Mouse (Mus musculus) gastrocnemius, adult 2 months (tissue): ENCODE measurements around the gene Extl2. TPM values are rescaled to one million over a fixed set of nuclear protein-coding genes. Genes with fewer than 3 reads are reported as not detected.

Experiments
- DNase-seq: peaks from one replicate; pipeline ENCODE4 v3.0.0; 2022
- H3K27ac ChIP-seq: fragments of 200-600 bp; 2 replicates; pipeline ENCODE4 v1.8.1; 2022; ENCODE audit warnings: mild to moderate bottlenecking
- H3K4me3 ChIP-seq: fragments of 200-600 bp; 2 replicates; pipeline ENCODE4 v1.8.1; 2022; ENCODE audit warnings: mild to moderate bottlenecking, moderate library complexity
- CTCF ChIP-seq: fragments of 200-600 bp; IDR thresholded peaks from 2 replicates; pipeline ENCODE4 v1.8.1; 2022; ENCODE audit warnings: antibody characterized with exemption, mild to moderate bottlenecking, moderate library complexity
- intact Hi-C: fragments of 180-260 bp; cut with DNase I; formaldehyde crosslinking; loops from one replicate; pipeline ENCODE4 v1.15.1; 2025
- long read RNA-seq, 2 experiments: library from polyadenylated mRNA; stranded (forward); transcript quantifications; one replicate each; pipeline ENCODE4 v2.0.0; 2021
- total RNA-seq, 2 experiments: library from RNA; stranded (reverse); gene quantifications; 2 replicates each; pipeline ENCODE4 v1.2.3; 2021

The Extl2 gene
- 10 to 100 TPM in 1 of 2 experiments, 1 to 10 TPM in 1; 8.7 to 11.6 TPM for total RNA-seq
- long read RNA-seq, experiment 1, transcript Extl2-201 (5 exons, 3,000 nt), result major isoform, 17 of 24 reads
- long read RNA-seq, experiment 1, transcript Extl2-203 (5 exons, 2,840 nt), result minor isoform, 6 of 24 reads
- long read RNA-seq, experiment 1, partial matches to known transcripts, result 0 of 24 reads
- long read RNA-seq, experiment 1, other reads (novel, unspliced or antisense), result 1 of 24 reads
- long read RNA-seq, experiment 2, transcript Extl2-201 (5 exons, 3,000 nt), result major isoform, 11 of 22 reads
- long read RNA-seq, experiment 2, transcript Extl2-203 (5 exons, 2,840 nt), result minor isoform, 10 of 22 reads
- long read RNA-seq, experiment 2, partial matches to known transcripts, result 0 of 22 reads
- long read RNA-seq, experiment 2, other reads (novel, unspliced or antisense), result 1 of 22 reads

DNA sequence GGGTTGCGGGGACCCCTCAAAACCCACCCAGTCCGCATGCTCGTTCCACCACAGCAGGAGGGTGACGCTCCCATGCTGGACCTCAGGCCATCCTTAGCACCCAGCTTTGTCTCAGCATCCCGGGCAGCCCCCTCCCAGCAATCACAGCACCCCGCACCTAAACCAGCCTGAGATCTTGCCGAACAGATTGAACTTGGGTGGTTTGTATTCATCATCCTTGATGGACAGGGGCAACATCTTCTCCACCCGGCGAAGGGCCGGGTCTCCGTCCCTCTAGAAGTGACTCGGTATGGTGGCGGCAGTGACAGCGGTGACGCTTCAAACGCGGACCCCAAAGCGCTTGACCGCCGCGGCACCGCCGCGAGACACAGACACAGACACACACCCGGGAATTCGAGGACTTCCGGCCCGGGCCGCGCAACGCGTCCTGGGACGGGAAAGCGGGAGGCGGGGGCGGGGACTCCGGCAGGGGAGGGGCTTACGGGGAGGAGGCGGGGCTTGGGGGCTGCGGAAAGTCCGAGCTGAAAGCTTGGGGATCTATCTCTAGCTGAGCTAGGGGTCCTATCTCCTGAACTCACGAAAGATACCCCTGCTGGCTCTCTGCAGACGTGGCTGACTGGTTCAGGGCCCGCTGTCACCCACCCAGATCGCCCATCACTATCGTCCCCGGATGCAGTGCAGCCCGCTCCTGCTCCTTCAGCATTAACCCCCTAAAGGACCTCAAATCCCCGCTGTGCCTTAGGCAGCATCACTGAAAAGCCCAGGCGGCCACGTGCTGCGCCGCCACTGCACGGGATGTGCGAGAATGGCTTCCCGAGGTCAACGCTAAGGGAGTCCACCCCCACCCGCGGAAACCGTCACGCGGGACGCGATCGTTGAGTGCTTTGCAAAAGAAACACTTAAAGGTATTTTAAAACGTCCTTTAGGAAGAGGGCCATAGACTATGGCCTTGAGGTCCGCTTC lies at the start of gene Extl2, which contains the start of gene Slc30a7:
Gene Extl2 (plus strand): TSS at position 485 of the 963 bp plus-strand sequence.
Gene Slc30a7 (minus strand): TSS at position 429 of the 963 bp plus-strand sequence.
- intact Hi-C loops, result no loop called here
- Histone ChIP-seq H3K4me3 (peak within 1 kb of the TSS; percentile 99), H3K27ac (peak within 1 kb of the TSS; percentile 93)
- TF ChIP-seq CTCF, result no peak
- peak; percentile 92 for DNase-seq

DNA sequence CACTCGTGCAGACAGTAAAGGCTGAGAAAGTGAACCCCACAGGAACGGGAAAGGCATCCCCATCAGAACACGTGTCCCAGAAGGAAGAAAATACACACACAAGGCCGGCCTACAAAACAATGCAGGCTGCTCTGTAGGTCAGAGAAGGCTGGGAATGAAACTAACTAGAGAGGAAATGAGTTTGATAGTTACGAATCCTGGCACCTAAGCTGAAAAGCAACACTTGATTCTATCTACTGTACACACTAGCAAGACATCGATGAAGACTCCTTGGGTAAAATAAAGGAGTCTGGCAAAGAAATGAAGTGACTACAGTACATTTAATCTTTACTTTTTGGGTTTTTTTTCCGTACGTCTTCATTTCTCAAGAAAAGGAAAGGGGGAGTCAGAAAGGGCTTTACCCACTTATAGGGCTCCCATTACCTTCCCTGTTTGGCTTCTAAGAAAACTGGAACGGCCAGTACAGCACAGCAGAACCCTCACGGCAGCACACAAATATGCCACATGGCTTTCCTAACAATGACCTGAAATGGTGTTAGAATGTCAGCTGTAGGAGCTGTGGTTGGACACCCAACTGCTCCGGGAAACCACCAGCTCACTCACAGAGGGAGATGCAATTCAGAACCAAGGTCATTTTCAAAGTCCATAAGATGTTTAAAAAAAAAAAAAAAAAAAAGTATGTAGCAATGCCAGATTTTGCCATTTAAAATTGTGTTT lies 45.8 kb upstream of the Extl2 start:
- H3K4me3 ChIP-seq, result no peak overlapping the region
- no peak for TF ChIP-seq CTCF
- DNase-seq, result no peak
- intact Hi-C loops, result no loop called here
- H3K27ac ChIP-seq, result peak overlapping the region; percentile 46

DNA sequence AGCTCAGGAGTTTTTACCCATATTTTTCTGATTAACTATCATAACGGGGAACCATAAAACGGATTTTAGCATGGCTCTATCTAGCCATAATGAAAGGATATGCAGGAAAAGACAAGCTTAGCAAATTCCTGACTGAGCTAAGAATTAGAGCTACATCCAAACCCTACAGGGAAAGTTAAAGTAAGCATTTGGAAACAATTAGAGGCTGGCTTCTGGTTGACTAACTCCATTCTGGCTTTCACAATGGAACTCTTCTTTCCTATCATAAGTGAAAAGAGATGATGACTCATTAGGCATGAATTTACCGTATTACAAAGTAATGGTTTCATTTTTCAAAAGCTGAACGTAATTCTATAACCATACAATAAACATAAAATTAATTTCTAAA lies 45.2 kb upstream of the Extl2 start:
- peak overlapping the region; percentile 15; the same call in 1 of the 2 replicates for H3K4me3 ChIP-seq
- intact Hi-C loops, result no loop called here
- H3K27ac ChIP-seq, result peak overlapping the region; percentile 46; the same call in 1 of the 2 replicates
- no peak for TF ChIP-seq CTCF
- DNase-seq, result no peak

DNA sequence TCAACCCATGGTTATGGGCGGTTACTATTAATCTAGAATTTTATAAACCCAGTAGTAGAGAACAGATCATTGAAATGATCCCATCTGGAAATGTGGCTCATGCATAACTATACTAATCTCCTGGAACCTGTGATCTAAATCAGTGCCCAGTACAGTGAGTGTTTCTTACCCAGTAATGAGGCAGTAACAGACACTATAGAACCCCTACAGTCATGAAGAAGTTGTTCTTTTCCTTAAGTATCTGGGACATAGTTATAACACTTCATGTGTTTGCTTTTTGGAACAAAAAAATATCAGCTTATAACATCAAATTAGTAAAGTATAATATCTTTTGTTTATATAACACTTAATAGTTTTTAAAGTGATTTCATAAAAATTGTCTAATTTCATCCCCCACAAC lies 43.7 kb upstream of the Extl2 start:
- intact Hi-C loops, result no loop called here
- TF ChIP-seq CTCF, result no peak

DNA sequence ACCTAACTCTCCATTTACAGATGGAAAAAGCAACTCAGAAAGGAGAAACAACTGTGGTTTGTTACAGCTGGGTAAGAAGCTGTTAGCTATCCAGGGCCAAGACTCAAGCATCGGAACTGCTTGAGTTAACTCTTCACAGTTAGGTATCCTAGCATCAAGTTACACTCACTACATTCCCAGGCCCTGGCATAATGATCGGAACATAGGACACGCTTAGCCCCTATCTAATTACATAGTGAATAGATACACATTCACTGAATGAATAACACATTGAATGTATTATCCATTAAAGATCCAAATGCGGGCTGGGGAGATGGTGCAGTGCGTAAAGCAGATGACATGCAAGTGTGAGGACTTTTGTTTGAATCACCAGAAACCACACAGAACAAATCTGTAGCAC lies 43.2 kb upstream of the Extl2 start:
- H3K27ac ChIP-seq, result no peak overlapping the region
- H3K4me3 ChIP-seq, result no peak overlapping the region
- TF ChIP-seq CTCF, result no peak
- DNase-seq, result no peak
- intact Hi-C loops, result no loop called here

More for the DNA sequence above, 43.7 kb upstream of the Extl2 start:
- DNase-seq, result no peak
- no peak overlapping the region for H3K27ac ChIP-seq
- H3K4me3 ChIP-seq, result no peak overlapping the region

DNA sequence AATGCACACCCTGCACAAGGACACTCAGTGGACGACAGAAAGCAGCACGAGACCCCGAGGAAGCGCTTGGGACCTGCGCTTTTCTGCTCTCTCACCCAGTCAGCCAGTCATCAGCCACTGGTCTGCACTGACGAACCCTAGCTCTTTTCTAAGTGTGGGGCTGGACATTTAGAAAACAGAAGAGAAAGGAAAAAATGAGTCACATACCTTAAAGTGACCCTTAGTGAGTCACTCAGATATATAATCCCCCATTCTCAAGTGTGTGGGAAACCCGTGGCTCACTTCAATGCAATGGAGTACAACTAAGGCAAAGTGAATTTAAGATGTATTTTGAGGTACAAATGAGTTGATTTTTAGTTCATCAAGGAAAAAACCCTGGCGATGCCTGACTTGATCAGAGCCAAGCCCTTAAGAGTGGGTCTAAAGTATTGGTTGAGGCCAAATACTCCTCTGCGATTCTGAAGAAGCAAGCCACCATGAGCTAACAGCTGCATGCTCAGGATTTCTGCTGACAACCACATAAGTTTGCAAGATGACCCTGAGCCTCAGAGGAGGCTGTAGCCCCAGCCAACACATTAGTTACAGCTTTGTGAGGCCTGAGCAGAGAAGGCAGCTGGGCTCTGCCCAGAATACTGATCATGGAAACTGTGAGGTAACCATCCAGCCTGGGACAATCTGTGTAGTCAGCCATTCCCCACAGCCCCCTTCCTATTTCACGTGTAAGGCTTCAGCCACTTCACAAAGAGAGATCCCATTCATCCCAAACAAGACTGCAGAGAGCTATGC lies 38.3 kb upstream of the Extl2 start:
- H3K4me3 ChIP-seq, result no peak overlapping the region
- TF ChIP-seq CTCF, result no peak
- intact Hi-C loops, result no loop called here
- peak overlapping the region; percentile 75 for H3K27ac ChIP-seq
- peak; percentile 76 for DNase-seq

DNA sequence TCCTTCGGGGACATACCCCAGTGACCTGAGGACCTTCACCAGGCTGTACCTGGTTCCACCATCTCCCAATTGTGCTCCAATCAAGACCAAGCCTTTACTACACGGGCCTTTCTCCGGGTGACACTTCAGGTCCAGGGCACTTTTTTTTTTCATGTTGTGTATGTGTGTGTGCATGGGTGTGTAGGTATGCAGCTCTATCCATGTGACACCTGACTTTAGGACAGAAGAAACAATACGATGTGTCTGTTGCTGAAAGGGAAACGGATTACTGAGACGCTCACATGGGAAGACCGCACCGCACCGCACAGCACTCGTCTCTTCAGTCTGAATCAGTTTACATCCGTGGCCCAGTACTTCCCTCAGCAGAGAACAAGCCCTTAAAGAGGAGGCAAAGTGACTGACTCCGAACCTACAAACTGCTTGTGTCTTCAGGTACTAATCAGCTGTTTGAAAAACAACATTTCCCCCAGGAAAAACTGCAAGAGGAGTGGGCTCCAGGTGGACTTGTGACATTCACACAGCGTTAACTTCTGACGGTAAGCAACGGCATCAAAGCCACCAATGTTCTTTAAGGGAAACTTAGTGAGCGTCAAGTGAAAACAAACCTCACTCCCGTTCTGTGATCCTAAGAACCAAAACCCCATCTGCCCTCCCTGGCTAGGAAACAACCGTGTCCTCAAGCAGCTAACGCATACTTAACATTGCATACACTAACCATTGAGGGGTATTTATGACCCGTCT lies 36.0 kb upstream of the Extl2 start:
- no peak overlapping the region for H3K4me3 ChIP-seq
- intact Hi-C loops, result no loop called here
- DNase-seq, result no peak
- TF ChIP-seq CTCF, result no peak
- no peak overlapping the region for H3K27ac ChIP-seq

DNA sequence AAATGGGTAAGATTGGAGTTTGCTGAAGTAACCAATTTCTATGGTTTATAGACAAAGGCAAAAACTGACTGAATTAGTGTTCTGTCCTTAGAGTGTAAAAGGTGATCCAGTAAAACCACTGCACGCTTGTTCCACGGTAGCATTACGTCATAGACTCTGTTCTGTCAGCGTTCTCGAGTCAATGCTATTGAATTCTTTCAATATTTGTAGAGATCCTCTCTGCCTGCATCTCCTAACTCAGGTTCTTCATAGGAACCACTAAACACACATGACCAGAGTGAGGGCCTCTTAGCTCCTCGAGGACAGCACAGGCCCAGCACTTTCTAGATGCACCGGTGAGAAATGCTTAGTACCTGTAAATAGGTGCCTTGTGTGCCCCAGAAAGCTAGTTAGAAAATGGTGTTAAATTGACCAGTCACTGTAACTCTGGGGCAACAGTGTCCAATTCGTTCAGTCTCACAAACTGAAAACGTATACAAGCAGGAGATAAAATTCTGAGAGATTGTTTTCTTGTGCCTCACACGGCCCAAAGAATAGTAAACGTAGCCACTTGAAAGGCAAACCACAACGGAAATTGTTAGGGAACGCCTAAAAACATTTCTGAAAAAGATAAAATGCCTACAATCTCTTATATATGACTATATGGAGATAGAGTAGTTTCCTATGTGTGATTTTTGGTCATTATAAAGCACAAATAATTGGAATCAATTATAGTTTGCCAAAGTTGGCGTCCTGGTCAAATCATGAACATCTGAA lies 35.2 kb upstream of the Extl2 start:
- H3K4me3 ChIP-seq, result no peak overlapping the region
- no peak for DNase-seq
- intact Hi-C loops, result no loop called here

DNA sequence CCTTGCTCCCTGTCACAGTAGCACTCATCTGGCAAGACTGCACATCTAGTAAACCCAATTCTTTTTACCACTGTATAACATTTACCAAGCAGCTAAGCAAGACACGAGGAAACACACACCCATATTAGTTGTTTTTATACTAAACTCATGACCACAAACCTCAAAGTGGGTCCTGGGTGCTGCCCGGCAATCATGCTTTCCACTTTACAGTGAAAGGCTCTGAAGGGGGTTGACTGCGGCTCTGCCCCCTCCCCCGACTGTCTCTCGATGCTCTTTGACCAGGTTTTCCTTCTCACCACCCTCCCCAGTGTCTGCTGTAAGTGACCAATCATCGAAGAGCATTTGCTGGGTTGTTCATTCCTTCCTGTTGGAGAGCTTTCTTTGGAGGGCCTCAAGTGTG lies 33.0 kb upstream of the Extl2 start:
- TF ChIP-seq CTCF, result no peak
- no peak overlapping the region for H3K4me3 ChIP-seq
- no peak overlapping the region for H3K27ac ChIP-seq
- no peak for DNase-seq
- intact Hi-C loops, result no loop called here

More for the DNA sequence above, 35.2 kb upstream of the Extl2 start:
- no peak overlapping the region for H3K27ac ChIP-seq
- TF ChIP-seq CTCF, result no peak

DNA sequence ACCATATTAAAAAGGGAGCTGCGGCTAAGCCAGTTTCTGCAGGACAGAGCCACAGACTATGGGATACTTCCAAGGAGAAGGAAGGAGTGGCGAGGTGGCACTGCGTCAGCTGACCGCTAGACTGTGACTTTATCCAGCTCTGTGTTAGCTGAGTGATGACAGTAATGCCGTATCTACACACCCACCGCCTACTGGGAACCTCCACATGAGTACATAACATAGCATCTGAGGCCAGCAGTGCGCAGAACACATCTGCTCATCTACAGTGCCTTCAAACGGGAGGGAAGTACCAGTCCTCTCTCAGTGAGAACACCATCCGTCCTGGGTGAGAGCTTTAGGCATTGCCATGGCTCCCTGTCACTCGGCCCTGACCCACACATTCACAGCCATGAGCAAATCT lies 32.3 kb upstream of the Extl2 start:
- no peak overlapping the region for H3K27ac ChIP-seq
- TF ChIP-seq CTCF, result no peak
- intact Hi-C loops, result loop anchor here (5.0 kb wide), 1 partner anchor 378 kb away; no protein-coding TSS in a partner anchor

More for the DNA sequence above, 32.3 kb upstream of the Extl2 start:
- DNase-seq, result no peak
- no peak overlapping the region for H3K4me3 ChIP-seq
